Mouse (Mus musculus) liver, embryonic 13.5 days (tissue): ENCODE results near the gene Cftr. TPM values are rescaled to one million over a fixed set of nuclear protein-coding genes. Genes with fewer than 3 reads are reported as not detected.

ENCODE experiments used
- ATAC-seq: fragments of 200-750 bp; cut with Nextera tagmentation; 2 replicates; pipeline ENCODE4 v1.8.0; 2017; ENCODE audit warnings: low read depth, mild to moderate bottlenecking, moderate number of reproducible peaks, moderate library complexity
- DNase-seq: peaks from one replicate; pipeline ENCODE4 v3.0.0; 2022
- H3K27ac ChIP-seq: fragments of 300-500 bp; sonication (generic); 2 replicates; pipeline ENCODE4 v1.5.1; 2015; ENCODE audit warnings: moderate library complexity, mild to moderate bottlenecking, inconsistent platforms
- H3K27me3 ChIP-seq: fragments of 300-500 bp; sonication (generic); 2 replicates; pipeline ENCODE4 v1.6.1; 2015; ENCODE audit warnings: mild to moderate bottlenecking, inconsistent platforms
- H3K36me3 ChIP-seq: fragments of 300-500 bp; sonication (generic); 2 replicates; pipeline ENCODE4 v1.6.1; 2015; ENCODE audit warnings: mild to moderate bottlenecking, inconsistent platforms
- H3K4me1 ChIP-seq: fragments of 300-500 bp; sonication (generic); replicated peaks from 2 replicates; pipeline ENCODE4 v1.6.1; 2015; ENCODE audit warnings: inconsistent platforms
- H3K4me2 ChIP-seq: fragments of 300-500 bp; sonication (generic); 2 replicates; pipeline ENCODE4 v1.6.1; 2015; ENCODE audit warnings: inconsistent platforms, mild to moderate bottlenecking, moderate library complexity
- H3K4me3 ChIP-seq: fragments of 300-500 bp; sonication (generic); replicated peaks from 2 replicates; pipeline ENCODE4 v1.5.1; 2015; ENCODE audit warnings: mild to moderate bottlenecking, inconsistent platforms
- H3K9ac ChIP-seq: fragments of 300-500 bp; sonication (generic); 2 replicates; pipeline ENCODE4 v1.6.1; 2015; ENCODE audit warnings: mild to moderate bottlenecking, inconsistent platforms
- H3K9me3 ChIP-seq: fragments of 300-500 bp; sonication (generic); replicated peaks from 2 replicates; pipeline ENCODE4 v1.6.1; 2016; ENCODE audit warnings: inconsistent platforms
- WGBS: fragments of 180-500 bp; shearing (Covaris S2); methylation state at CpG from one replicate; pipeline ENCODE4 v1.1.7; 2015; ENCODE audit not compliant: insufficient replicate concordance; 5-methylcytosine and 5-hydroxymethylcytosine counted together
- polyA plus RNA-seq: library from polyadenylated mRNA; unstranded; fragments of >200 nt; fragmentation: Nextera tagmentation; extraction: Ambion mirVana; gene quantifications from 2 replicates; pipeline ENCODE4 v1.2.1, GENCODE M21; 2015

The Cftr gene
- polyA plus RNA-seq, 1 experiment from 2014 or later: 0.03 TPM

DNA sequence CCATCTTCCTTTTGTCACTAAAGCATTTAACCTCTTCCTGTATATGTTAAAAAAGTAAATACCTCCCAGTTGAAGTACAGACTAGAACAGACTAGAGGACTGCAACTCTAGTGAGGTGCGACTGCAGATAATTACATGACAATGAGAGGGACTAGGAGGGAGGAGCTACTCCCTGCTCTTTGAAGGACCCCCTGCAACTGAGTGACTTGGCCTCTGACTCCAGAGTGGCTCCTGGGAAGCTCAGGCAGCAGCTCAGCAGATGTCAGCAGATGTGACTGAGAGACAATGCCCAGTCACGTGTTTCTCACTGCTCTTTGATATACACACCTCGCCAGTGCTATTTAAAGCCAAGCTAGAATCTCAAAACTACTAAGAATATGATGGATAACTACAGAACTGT, 54.7 kb downstream of the Cftr start:
- peak; percentile 31; the same call in 1 of the 2 replicates for ATAC-seq
- Histone ChIP-seq H3K9ac (no peak overlapping the region), H3K4me3 (no peak overlapping the region), H3K9me3 (no peaks in the 10 kb centered on the region), H3K27me3 (no peaks in the 10 kb centered on the region), H3K27ac (no peak overlapping the region), H3K4me2 (no peak overlapping the region), H3K36me3 (no peaks in the 10 kb centered on the region), H3K4me1 (no peaks in the 10 kb centered on the region)
- WGBS: 20% methylated on average over 3 of the region's 3 CpGs
- no peak for DNase-seq

DNA sequence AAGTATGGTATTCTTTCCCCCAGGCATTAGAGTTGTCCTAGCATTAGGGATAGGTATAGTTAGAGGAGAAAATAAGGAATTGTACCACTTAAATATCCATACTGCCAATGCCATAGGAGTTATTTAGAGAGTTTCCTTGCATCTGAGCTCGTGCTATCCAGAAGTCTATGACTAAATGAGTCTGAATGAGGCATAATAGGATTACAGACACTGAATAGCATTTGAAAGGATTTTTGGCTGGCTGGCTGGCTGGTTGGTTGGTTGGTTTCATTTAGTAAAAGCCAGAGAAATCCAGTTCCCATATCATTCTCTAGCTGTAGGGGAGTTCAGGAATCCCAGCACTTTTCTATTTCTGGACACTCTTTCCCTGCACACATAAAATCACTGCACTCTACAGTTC, 76.0 kb downstream of the Cftr start:
- no peaks in the 10 kb centered on the region for H3K36me3 ChIP-seq
- H3K9me3 ChIP-seq: no peaks in the 10 kb centered on the region
- H3K27me3 ChIP-seq: no peaks in the 10 kb centered on the region
- no peak overlapping the region for H3K4me3 ChIP-seq
- ATAC-seq (no peak), DNase-seq (no peak)
- no peaks in the 10 kb centered on the region for H3K4me1 ChIP-seq
- no peak overlapping the region for H3K27ac ChIP-seq
- no peak overlapping the region for H3K4me2 ChIP-seq
- H3K9ac ChIP-seq: no peak overlapping the region
- 20% methylated on average over 1 of the region's 1 CpGs for WGBS

DNA sequence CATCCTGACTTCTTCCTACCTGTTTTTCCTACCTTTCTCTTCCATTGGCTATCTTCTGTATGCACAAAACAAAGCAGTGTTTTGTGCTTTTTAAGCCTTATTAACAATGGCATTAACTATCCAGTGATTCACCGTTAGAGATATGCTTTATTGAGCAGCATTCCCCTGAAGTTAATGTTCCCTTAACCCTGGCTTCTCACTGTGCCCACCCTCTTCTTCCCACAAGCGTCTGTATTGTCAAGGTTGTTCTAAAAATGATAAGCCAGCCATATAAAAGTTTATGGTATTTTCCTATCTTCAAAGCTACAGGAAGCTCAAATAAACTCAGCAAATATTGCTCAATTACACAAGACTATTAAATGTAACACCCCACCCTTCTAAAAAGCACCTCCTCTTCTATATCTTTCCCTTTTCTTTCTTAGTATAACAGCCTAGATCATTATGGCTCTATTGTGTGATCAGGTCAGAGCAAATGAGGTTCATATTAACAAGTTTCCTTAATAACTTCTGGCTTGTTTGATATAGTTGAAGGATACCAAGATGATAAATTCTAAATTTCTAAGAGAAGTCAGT, 77.5 kb downstream of the Cftr start:
- no peak overlapping the region for H3K9ac ChIP-seq
- no peak for DNase-seq
- H3K4me2 ChIP-seq: no peak overlapping the region
- H3K4me3 ChIP-seq: no peak overlapping the region
- no peak for ATAC-seq
- H3K27me3 ChIP-seq: no peaks in the 10 kb centered on the region
- H3K4me1 ChIP-seq: no peaks in the 10 kb centered on the region
- no peak overlapping the region for H3K27ac ChIP-seq
- no peaks in the 10 kb centered on the region for H3K36me3 ChIP-seq
- 48% methylated on average over 2 of the region's 2 CpGs for WGBS
- no peaks in the 10 kb centered on the region for H3K9me3 ChIP-seq

DNA sequence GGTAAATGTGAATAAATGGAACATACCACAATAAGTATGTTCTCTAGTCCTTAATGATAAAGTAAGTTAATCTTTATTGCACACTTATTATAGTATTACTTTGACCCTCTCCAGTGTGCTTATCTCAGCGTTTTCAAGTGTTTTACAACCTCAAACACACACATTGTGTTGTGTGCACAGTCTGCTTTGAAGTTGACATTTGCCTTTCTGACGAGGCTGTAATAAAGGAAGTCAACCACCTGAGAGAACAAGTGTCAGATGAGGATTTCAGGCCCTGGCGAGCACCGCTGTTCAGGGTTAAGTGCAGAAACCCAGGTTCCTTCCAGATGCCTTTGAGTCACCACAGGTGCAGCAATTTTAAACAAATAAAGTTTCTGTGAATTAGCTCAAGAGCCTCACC, 78.0 kb downstream of the Cftr start:
- ATAC-seq: no peak
- no peak for DNase-seq

DNA sequence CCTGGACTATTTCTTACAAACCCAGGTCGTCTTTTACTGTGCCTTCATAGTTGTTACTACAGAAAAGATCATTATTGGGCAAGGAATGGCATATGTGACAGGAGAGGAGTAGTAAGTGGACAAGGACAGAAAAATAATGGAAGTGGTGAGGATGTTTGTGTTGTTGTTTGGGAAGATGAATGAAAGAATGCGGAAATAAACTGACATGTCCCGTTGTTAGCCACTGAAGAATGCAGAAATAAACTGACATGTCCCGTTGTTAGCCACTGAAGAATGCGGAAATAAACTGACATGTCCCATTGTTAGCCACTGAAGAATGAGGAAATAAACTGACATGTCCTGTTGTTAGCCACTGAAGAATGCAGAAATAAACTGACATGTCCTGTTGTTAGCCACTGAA, 84.1 kb downstream of the Cftr start:
- H3K9me3 ChIP-seq: no peaks in the 10 kb centered on the region
- no peaks in the 10 kb centered on the region for H3K4me1 ChIP-seq
- H3K27ac ChIP-seq: no peak overlapping the region
- H3K4me3 ChIP-seq: no peak overlapping the region
- ATAC-seq: no peak
- 41% methylated on average over 5 of the region's 5 CpGs for WGBS
- DNase-seq: no peak
- H3K36me3 ChIP-seq: no peaks in the 10 kb centered on the region
- H3K9ac ChIP-seq: no peak overlapping the region
- no peak overlapping the region for H3K4me2 ChIP-seq
- H3K27me3 ChIP-seq: no peaks in the 10 kb centered on the region

More for the DNA sequence above, 78.0 kb downstream of the Cftr start:
- no peaks in the 10 kb centered on the region for H3K36me3 ChIP-seq
- H3K9ac ChIP-seq: no peak overlapping the region
- H3K27me3 ChIP-seq: no peaks in the 10 kb centered on the region
- H3K9me3 ChIP-seq: no peaks in the 10 kb centered on the region
- WGBS: 41% methylated on average over 4 of the region's 4 CpGs
- H3K4me3 ChIP-seq: no peak overlapping the region
- H3K4me1 ChIP-seq: no peaks in the 10 kb centered on the region
- H3K4me2 ChIP-seq: no peak overlapping the region
- H3K27ac ChIP-seq: no peak overlapping the region

DNA sequence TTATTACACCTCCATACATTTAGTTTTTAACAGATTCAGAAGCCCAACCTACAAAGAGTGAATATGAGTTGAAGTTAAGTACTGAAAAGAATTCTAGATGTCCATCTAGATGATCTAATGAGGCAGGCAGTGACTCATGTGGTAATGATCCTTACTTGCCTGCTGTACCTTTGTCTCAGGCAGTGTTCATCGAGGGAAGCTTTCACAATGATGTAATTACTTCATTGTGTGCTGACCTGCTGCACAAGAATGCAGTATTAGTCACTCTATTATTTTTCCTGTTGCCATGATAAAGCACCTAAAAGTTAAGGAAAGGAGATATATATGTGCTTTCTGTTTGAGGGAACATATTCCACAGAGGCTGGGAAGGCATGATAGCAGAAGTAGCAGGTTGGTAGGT, 100.5 kb downstream of the Cftr start:
- Histone ChIP-seq H3K4me3 (no peak overlapping the region), H3K27ac (no peak overlapping the region), H3K4me1 (no peaks in the 10 kb centered on the region), H3K9ac (no peak overlapping the region), H3K27me3 (no peaks in the 10 kb centered on the region), H3K36me3 (no peaks in the 10 kb centered on the region), H3K4me2 (no peak overlapping the region), H3K9me3 (no peaks in the 10 kb centered on the region)
- ATAC-seq (no peak), DNase-seq (no peak)
- WGBS: 28% methylated on average over 1 of the region's 1 CpGs

DNA sequence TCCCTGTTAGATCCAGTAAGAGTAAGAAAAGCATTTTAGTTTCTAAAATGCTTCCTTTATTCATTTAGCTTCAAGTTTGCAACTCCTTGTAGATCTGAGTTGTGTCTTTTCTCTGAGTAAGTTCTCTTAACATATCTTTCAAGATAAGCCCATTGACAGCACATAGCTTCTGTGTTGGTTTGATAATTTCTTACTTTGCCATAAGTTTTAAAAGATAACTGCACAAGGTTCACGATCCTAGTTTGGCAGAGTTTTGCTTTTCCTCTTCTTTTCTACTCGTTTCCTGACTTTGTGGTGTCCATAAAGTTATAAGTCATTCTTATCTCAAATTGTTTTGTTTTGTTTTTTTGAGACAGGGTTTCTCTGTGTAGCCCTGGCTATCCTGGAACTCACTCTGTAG, 130.3 kb downstream of the Cftr start:
- Histone ChIP-seq H3K36me3 (no peaks in the 10 kb centered on the region), H3K4me2 (no peak overlapping the region), H3K9me3 (no peaks in the 10 kb centered on the region), H3K9ac (no peak overlapping the region), H3K27me3 (no peaks in the 10 kb centered on the region), H3K27ac (no peak overlapping the region), H3K4me3 (no peak overlapping the region), H3K4me1 (peaks cover 7% of the 10 kb centered on the region; the same call in 1 of the 2 replicates)
- ATAC-seq (peak; percentile 83), DNase-seq (no peak)
- WGBS: 10% methylated on average over 2 of the region's 2 CpGs

DNA sequence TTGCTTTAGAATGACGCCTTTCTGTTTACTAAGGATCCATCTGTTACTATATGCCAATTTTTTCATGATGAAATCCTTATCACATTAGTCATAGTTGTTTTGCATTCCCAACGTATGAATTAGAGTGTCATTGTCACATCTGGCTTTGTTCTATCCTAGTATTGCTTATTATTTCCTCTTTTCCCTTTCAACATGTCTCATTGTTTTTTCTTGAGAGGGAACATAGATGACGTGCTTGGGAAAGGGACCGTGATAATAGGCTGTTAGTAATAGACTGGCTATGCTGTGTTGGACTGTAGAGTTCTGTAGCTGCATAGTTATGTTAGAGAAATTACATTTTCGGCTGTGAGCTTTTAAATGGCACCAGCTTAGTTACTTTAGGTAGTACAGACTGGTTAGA, 131.6 kb downstream of the Cftr start:
- Histone ChIP-seq H3K36me3 (no peaks in the 10 kb centered on the region), H3K4me3 (no peak overlapping the region), H3K9me3 (no peaks in the 10 kb centered on the region), H3K9ac (no peak overlapping the region), H3K27me3 (no peaks in the 10 kb centered on the region), H3K4me1 (peaks cover 7% of the 10 kb centered on the region; the same call in 1 of the 2 replicates), H3K4me2 (no peak overlapping the region), H3K27ac (no peak overlapping the region)
- WGBS: 58% methylated on average over 5 of the region's 5 CpGs
- no peak for ATAC-seq
- no peak for DNase-seq

DNA sequence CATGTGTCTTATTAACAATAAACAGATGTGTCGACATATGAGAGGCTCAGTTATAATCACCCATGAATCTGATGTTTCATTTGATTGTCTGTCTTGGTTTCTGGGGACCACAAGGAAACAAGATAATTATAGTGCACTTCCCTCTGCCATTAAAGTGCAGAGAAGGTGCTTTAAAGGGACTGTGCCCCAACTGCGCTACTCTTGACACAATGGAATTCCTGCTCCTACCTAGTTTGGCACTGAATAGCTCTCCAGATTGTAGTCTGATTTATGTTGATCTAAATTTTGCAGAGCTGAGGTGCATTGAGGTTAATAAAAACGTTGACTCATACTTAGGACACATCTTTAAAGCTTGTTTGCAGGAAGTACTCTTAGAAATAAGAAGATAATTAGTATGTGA, 132.7 kb downstream of the Cftr start:
- Histone ChIP-seq H3K27ac (no peak overlapping the region), H3K27me3 (no peaks in the 10 kb centered on the region), H3K4me3 (no peak overlapping the region), H3K36me3 (no peaks in the 10 kb centered on the region), H3K9me3 (no peaks in the 10 kb centered on the region), H3K9ac (no peak overlapping the region), H3K4me2 (no peak overlapping the region), H3K4me1 (peaks cover 7% of the 10 kb centered on the region; the same call in 1 of the 2 replicates)
- ATAC-seq (no peak), DNase-seq (no peak)
- 50% methylated on average over 3 of the region's 3 CpGs for WGBS

DNA sequence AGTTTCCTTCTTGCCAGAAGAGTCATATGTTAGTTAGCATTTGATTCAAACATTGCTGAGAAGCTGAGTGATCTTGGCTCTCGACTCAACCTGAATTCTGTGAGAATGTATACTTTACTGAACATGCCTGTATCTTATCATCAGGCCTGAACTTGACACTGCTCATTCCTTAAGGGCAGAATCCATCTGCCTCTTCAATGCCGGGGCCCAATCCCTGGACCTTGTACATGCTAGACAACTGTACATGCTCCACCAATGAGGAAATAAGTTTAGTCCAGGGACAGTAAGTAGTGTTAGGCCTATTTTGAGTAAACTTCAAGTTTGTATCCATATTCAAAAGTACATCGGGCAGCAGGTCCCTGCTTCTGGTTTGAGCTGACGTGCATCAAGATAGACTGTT, 134.6 kb downstream of the Cftr start:
- Histone ChIP-seq H3K4me3 (no peak overlapping the region), H3K9ac (no peak overlapping the region), H3K36me3 (no peaks in the 10 kb centered on the region), H3K27me3 (no peaks in the 10 kb centered on the region), H3K4me1 (peaks cover 7% of the 10 kb centered on the region; the same call in 1 of the 2 replicates), H3K27ac (no peak overlapping the region), H3K4me2 (no peak overlapping the region), H3K9me3 (no peaks in the 10 kb centered on the region)
- 64% methylated on average over 4 of the region's 4 CpGs for WGBS
- DNase-seq: no peak
- ATAC-seq: no peak

DNA sequence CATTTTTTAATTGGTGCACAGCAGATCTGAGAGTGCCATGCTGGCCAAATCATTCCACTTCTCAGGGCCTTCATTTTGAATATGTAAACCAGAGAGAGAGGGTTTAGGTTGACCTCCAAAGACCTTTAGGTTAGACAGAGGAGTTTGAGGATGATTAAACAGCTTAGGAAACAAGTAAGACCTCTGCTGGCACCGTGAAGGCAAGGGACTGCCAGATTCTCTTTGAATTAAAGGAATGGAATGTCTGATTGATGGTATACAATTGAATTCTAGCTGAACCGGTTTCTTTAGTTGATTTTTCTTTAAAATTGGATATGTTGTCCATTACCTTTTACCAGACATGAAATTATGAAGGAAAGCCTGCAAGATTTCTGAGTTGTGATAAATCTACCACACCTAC, 140.5 kb downstream of the Cftr start:
- ATAC-seq (no peak), DNase-seq (no peak)
- Histone ChIP-seq H3K4me3 (no peak overlapping the region), H3K36me3 (no peaks in the 10 kb centered on the region), H3K9me3 (no peaks in the 10 kb centered on the region), H3K9ac (no peak overlapping the region), H3K4me2 (no peak overlapping the region), H3K27ac (no peak overlapping the region), H3K27me3 (no peaks in the 10 kb centered on the region), H3K4me1 (no peaks in the 10 kb centered on the region)
- 39% methylated on average over 2 of the region's 2 CpGs for WGBS

DNA sequence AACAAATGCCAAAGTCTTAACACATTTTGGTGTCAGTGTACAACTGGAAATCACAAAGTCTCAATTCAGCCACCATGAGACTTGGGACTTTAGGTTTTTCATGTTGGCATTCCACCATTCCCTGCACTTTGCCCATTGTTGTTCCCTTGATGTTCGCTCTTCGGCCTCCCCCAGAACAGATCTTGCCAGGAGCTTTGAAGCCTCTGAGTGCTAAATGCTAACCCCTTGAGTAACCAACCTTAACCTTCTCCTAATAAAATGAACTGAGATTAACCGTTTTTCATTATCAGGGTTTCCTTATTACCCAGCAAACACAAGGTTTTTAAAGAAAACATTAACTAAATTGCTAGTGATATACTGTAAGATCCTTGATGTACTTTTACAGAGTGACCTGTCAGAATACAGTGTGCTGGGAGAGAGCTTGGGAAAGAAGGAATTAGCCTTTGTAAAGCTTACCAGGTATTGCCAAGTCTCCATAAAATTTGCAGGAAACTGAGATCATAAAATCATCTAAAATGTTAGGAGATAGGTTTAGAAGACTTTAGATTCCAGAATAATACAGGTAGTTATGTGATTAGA, 144.0 kb downstream of the Cftr start:
- no peak overlapping the region for H3K27ac ChIP-seq
- 56% methylated on average over 3 of the region's 3 CpGs for WGBS

More for the DNA sequence above, 144.0 kb downstream of the Cftr start:
- H3K4me2 ChIP-seq: no peak overlapping the region
- no peak for DNase-seq
- no peak overlapping the region for H3K4me3 ChIP-seq
- H3K9me3 ChIP-seq: no peaks in the 10 kb centered on the region
- H3K27me3 ChIP-seq: no peaks in the 10 kb centered on the region
- ATAC-seq: no peak
- no peaks in the 10 kb centered on the region for H3K36me3 ChIP-seq
- no peak overlapping the region for H3K9ac ChIP-seq
- H3K4me1 ChIP-seq: no peaks in the 10 kb centered on the region
